Mouse (Mus musculus) R1 (cell line): Measurements from ENCODE around the gene Lix1.

Experiments
- DNase-seq: peaks from one replicate; pipeline ENCODE4 v3.0.0-alpha.2; 2018; ENCODE audit warnings: low read depth, low spot score

Lix1 gene

GRCm38 (mm10) chr17:17496234-17496633 is 93.8 kb downstream of the Lix1 start:
- DNase-seq, result peak; percentile 85

GRCm38 (mm10) chr17:17496730-17497129 is 94.3 kb downstream of the Lix1 start:
- peak; percentile 60 for DNase-seq

- no peak for DNase-seq
Measured at GRCm38 (mm10) chr17:17498848-17499247, 96.4 kb downstream of the Lix1 start.

GRCm38 (mm10) chr17:17499278-17499677 is 96.8 kb downstream of the Lix1 start:
- DNase-seq, result no peak

- peak; percentile 50 for DNase-seq
Measured at GRCm38 (mm10) chr17:17506677-17507076, 104.2 kb downstream of the Lix1 start.
